Mouse (Mus musculus) olfactory bulb, adult 2 months (tissue): Measurements from ENCODE around the gene Cntnap5a.

ENCODE experiments used
- CTCF ChIP-seq: fragments of 200-500 bp; IDR thresholded peaks from 2 replicates; pipeline ENCODE4 v1.5.1; 2012; ENCODE audit warnings: low read depth, mild to moderate bottlenecking, low read length, moderate library complexity; ENCODE audit not compliant: insufficient read depth
- POLR2A ChIP-seq: fragments of 200-500 bp; IDR thresholded peaks from 2 replicates; pipeline ENCODE4 v1.6.1; 2012; ENCODE audit warnings: mild to moderate bottlenecking, low read depth, low read length, moderate library complexity; ENCODE audit not compliant: insufficient read depth

DNA sequence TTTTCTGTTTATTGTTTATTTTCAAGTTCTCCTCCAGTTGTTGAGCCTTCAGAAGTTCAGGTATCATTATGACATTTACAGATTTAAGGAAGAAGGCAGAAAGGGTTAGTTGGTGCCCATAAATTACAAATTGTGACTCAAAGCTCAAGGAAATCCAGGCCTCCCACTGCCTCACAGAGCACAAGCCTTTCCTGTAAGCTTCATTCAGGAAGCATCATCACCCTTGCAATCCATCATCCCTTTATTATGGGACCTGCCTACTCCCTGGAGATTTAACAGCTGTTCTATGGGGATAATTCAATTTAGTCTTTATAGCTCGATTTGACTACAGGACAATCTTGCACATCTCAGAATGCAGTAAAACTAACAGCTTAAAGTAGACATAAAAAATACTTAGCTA lies 441.2 kb downstream of the Cntnap5a start:
- TF ChIP-seq POLR2A: no peak
- no peak for TF ChIP-seq CTCF
